Mouse (Mus musculus): ENCODE results near the gene Rab3gap2. TPM values are rescaled to one million over a fixed set of nuclear protein-coding genes. Genes with fewer than 3 reads are reported as not detected.

The Rab3gap2 gene
- polyA plus RNA-seq, 1 experiment from 2014 or later, result 21.2 TPM

- WGBS, result 85% methylated on average over 4 of the region's 4 CpGs
- Histone ChIP-seq H3K27me3 (ENCODE audit: control insufficient read depth, insufficient read depth, low read length) (no peaks in the 10 kb centered on the region), H3K9me3 (replicated peaks; ENCODE audit: control insufficient read depth, low read length) (no peaks in the 10 kb centered on the region), H3K4me3 (ENCODE audit: low read depth, low read length) (no peak overlapping the region), H3K36me3 (replicated peaks; ENCODE audit: control insufficient read depth, insufficient read depth, low read depth, low read length) (peaks cover 2% of the 10 kb centered on the region), H3K9ac (replicated peaks; ENCODE audit: low read length) (no peak overlapping the region), H3K4me1 (ENCODE audit: control insufficient read depth, insufficient read depth, low read length) (no peaks in the 10 kb centered on the region), H3K27ac (replicated peaks; ENCODE audit: low read depth, low read length) (no peak overlapping the region), H3K4me2 (ENCODE audit: low read depth, low read length) (no peak overlapping the region)
- DNase-seq (ENCODE audit: low spot score) (no peak), ATAC-seq (replicated peaks; ENCODE audit: insufficient number of reproducible peaks, low FRiP score, low TSS enrichment, low read depth) (no peak)
Measured at GRCm38 (mm10) chr1:185285171-185285570, 81.3 kb downstream of the Rab3gap2 start.

GRCm38 (mm10) chr1:185287066-185287465 lies 83.1 kb downstream of the Rab3gap2 start:
- ATAC-seq (replicated peaks; ENCODE audit: insufficient number of reproducible peaks, low FRiP score, low TSS enrichment, low read depth) (no peak), DNase-seq (ENCODE audit: low spot score) (no peak)
- Histone ChIP-seq H3K27ac (replicated peaks; ENCODE audit: low read depth, low read length) (no peak overlapping the region), H3K4me3 (ENCODE audit: low read depth, low read length) (no peak overlapping the region), H3K4me1 (ENCODE audit: control insufficient read depth, insufficient read depth, low read length) (no peaks in the 10 kb centered on the region), H3K4me2 (ENCODE audit: low read depth, low read length) (no peak overlapping the region), H3K27me3 (ENCODE audit: control insufficient read depth, insufficient read depth, low read length) (no peaks in the 10 kb centered on the region), H3K9ac (replicated peaks; ENCODE audit: low read length) (no peak overlapping the region), H3K36me3 (replicated peaks; ENCODE audit: control insufficient read depth, insufficient read depth, low read depth, low read length) (peaks cover 5% of the 10 kb centered on the region), H3K9me3 (replicated peaks; ENCODE audit: control insufficient read depth, low read length) (no peaks in the 10 kb centered on the region)
- 93% methylated on average over 20 of the region's 20 CpGs for WGBS

DNA sequence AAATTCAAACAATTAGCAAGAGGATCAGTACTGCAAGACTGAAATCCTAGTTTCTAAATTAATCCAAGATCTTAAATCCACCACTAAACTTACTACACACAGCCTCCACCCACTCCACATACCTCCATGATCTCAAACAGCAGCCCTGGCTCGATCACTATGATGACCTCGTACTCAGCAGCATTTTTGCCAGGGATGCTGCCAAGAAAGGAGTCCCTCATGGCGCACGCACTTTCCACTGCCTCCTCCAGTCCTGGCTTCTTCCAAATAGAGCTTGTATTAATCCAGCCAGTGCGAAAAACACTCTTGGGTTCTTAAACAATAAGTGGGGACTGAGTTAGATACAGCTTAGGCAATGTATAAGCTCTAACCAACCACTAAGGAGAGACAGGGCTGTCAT lies 85.3 kb downstream of the Rab3gap2 start:
- H3K4me3 ChIP-seq (ENCODE audit: low read depth, low read length), result no peak overlapping the region
- H3K36me3 ChIP-seq (replicated peaks; ENCODE audit: control insufficient read depth, insufficient read depth, low read depth, low read length), result peaks cover 3% of the 10 kb centered on the region
- H3K4me2 ChIP-seq (ENCODE audit: low read depth, low read length), result no peak overlapping the region
- 88% methylated on average over 5 of the region's 5 CpGs for WGBS
- no peak overlapping the region for H3K9ac ChIP-seq (replicated peaks; ENCODE audit: low read length)
- no peaks in the 10 kb centered on the region for H3K27me3 ChIP-seq (ENCODE audit: control insufficient read depth, insufficient read depth, low read length)
- no peak overlapping the region for H3K27ac ChIP-seq (replicated peaks; ENCODE audit: low read depth, low read length)
- no peaks in the 10 kb centered on the region for H3K9me3 ChIP-seq (replicated peaks; ENCODE audit: control insufficient read depth, low read length)
- DNase-seq (ENCODE audit: low spot score) (no peak), ATAC-seq (replicated peaks; ENCODE audit: insufficient number of reproducible peaks, low FRiP score, low TSS enrichment, low read depth) (no peak)
- no peaks in the 10 kb centered on the region for H3K4me1 ChIP-seq (ENCODE audit: control insufficient read depth, insufficient read depth, low read length)

- Histone ChIP-seq H3K4me3 (ENCODE audit: low read depth, low read length) (no peak overlapping the region), H3K27ac (replicated peaks; ENCODE audit: low read depth, low read length) (no peak overlapping the region), H3K4me1 (ENCODE audit: control insufficient read depth, insufficient read depth, low read length) (no peaks in the 10 kb centered on the region), H3K27me3 (ENCODE audit: control insufficient read depth, insufficient read depth, low read length) (no peaks in the 10 kb centered on the region), H3K36me3 (replicated peaks; ENCODE audit: control insufficient read depth, insufficient read depth, low read depth, low read length) (peaks cover 3% of the 10 kb centered on the region), H3K9me3 (replicated peaks; ENCODE audit: control insufficient read depth, low read length) (no peaks in the 10 kb centered on the region), H3K9ac (replicated peaks; ENCODE audit: low read length) (no peak overlapping the region), H3K4me2 (ENCODE audit: low read depth, low read length) (no peak overlapping the region)
- ATAC-seq (replicated peaks; ENCODE audit: insufficient number of reproducible peaks, low FRiP score, low TSS enrichment, low read depth), result no peak
- 84% methylated on average over 4 of the region's 4 CpGs for WGBS
- DNase-seq (ENCODE audit: low spot score), result no peak
Measured at GRCm38 (mm10) chr1:185291336-185291735, 87.4 kb downstream of the Rab3gap2 start.

DNA sequence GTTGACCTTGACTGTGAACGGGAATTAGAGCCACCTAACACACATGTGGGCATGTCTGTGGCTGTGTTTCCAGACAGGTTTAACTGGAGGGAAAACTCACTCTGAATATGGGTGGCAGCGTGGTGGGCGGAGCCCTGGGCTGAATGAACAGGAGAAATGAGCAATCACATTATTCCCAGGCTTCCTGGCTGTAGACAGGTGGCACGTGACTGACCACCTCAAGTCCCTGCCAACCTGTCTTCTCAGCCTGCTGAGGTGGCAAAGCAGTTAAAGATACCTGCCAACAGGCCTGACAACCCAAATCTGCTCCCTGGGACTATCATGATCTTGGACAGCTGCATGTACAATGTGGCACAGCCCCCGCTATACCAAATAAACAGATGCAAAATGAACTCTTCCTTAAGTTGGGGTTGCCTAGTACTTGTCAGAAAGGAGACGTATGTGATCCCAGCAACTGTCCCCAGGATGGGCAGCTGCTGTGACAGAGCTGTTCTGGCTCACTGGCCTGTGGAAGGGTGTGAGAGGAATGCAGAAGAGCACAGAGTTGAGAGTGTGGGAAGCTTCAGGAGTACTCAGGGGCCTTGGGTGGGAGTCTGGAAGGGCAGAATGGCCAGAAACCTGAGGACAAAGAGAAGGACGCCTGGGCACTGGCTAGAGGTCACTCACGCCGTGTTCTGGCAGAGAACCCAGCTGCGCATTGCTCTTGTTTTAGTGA lies 88.9 kb downstream of the Rab3gap2 start:
- Histone ChIP-seq H3K27me3 (ENCODE audit: control insufficient read depth, insufficient read depth, low read length) (no peaks in the 10 kb centered on the region), H3K4me2 (ENCODE audit: low read depth, low read length) (no peak overlapping the region), H3K4me1 (ENCODE audit: control insufficient read depth, insufficient read depth, low read length) (no peaks in the 10 kb centered on the region), H3K36me3 (replicated peaks; ENCODE audit: control insufficient read depth, insufficient read depth, low read depth, low read length) (peaks cover 3% of the 10 kb centered on the region), H3K9ac (replicated peaks; ENCODE audit: low read length) (no peak overlapping the region), H3K27ac (replicated peaks; ENCODE audit: low read depth, low read length) (no peak overlapping the region), H3K4me3 (ENCODE audit: low read depth, low read length) (no peak overlapping the region), H3K9me3 (replicated peaks; ENCODE audit: control insufficient read depth, low read length) (no peaks in the 10 kb centered on the region)
- WGBS, result 92% methylated on average over 10 of the region's 10 CpGs
- DNase-seq (ENCODE audit: low spot score) (no peak), ATAC-seq (replicated peaks; ENCODE audit: insufficient number of reproducible peaks, low FRiP score, low TSS enrichment, low read depth) (no peak)

- ATAC-seq (replicated peaks; ENCODE audit: insufficient number of reproducible peaks, low FRiP score, low TSS enrichment, low read depth), result no peak
- no peak overlapping the region for H3K27ac ChIP-seq (replicated peaks; ENCODE audit: low read depth, low read length)
- H3K4me3 ChIP-seq (ENCODE audit: low read depth, low read length), result no peak overlapping the region
- WGBS, result 91% methylated on average over 7 of the region's 7 CpGs
- no peaks in the 10 kb centered on the region for H3K27me3 ChIP-seq (ENCODE audit: control insufficient read depth, insufficient read depth, low read length)
- no peak overlapping the region for H3K9ac ChIP-seq (replicated peaks; ENCODE audit: low read length)
- H3K36me3 ChIP-seq (replicated peaks; ENCODE audit: control insufficient read depth, insufficient read depth, low read depth, low read length), result no peaks in the 10 kb centered on the region; the same call in none of the 2 replicates
- no peak overlapping the region for H3K4me2 ChIP-seq (ENCODE audit: low read depth, low read length)
- DNase-seq (ENCODE audit: low spot score), result no peak
- no peaks in the 10 kb centered on the region for H3K9me3 ChIP-seq (replicated peaks; ENCODE audit: control insufficient read depth, low read length)
- H3K4me1 ChIP-seq (ENCODE audit: control insufficient read depth, insufficient read depth, low read length), result no peaks in the 10 kb centered on the region
Measured at GRCm38 (mm10) chr1:185296850-185297249, 92.9 kb downstream of the Rab3gap2 start.

DNA sequence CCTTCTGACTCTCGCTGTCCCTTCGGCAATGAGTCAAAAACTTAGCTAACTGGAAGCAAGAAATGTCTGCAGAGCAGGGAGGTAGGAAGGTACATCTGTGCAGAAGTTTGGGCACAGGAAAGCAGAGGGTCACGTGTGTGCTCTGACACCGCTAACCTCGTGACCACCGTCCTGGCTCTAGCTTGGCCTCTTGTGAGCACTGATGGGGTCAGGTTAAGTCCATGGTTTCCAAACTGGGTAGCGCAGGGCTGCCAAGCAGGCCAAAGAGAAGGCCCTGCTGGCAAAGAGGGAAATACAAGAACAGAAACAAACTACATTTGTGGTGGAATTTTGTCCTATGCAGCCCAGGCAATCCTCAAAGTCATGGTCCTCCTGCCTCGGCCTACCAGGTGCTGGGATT lies 94.6 kb downstream of the Rab3gap2 start:
- no peak for DNase-seq (ENCODE audit: low spot score)
- no peak for ATAC-seq (replicated peaks; ENCODE audit: insufficient number of reproducible peaks, low FRiP score, low TSS enrichment, low read depth)
- Histone ChIP-seq H3K9ac (replicated peaks; ENCODE audit: low read length) (no peak overlapping the region), H3K4me1 (ENCODE audit: control insufficient read depth, insufficient read depth, low read length) (no peaks in the 10 kb centered on the region), H3K27ac (replicated peaks; ENCODE audit: low read depth, low read length) (no peak overlapping the region), H3K9me3 (replicated peaks; ENCODE audit: control insufficient read depth, low read length) (no peaks in the 10 kb centered on the region), H3K27me3 (ENCODE audit: control insufficient read depth, insufficient read depth, low read length) (no peaks in the 10 kb centered on the region), H3K36me3 (replicated peaks; ENCODE audit: control insufficient read depth, insufficient read depth, low read depth, low read length) (no peaks in the 10 kb centered on the region; the same call in none of the 2 replicates), H3K4me3 (ENCODE audit: low read depth, low read length) (no peak overlapping the region), H3K4me2 (ENCODE audit: low read depth, low read length) (no peak overlapping the region)
- 93% methylated on average over 8 of the region's 8 CpGs for WGBS

GRCm38 (mm10) chr1:185302816-185303215 lies 98.9 kb downstream of the Rab3gap2 start:
- H3K27ac ChIP-seq (replicated peaks; ENCODE audit: low read depth, low read length), result no peak overlapping the region
- no peak overlapping the region for H3K4me3 ChIP-seq (ENCODE audit: low read depth, low read length)
- no peak overlapping the region for H3K9ac ChIP-seq (replicated peaks; ENCODE audit: low read length)
- DNase-seq (ENCODE audit: low spot score), result no peak
- H3K4me1 ChIP-seq (ENCODE audit: control insufficient read depth, insufficient read depth, low read length), result no peaks in the 10 kb centered on the region
- WGBS, result 90% methylated on average over 6 of the region's 6 CpGs
- H3K4me2 ChIP-seq (ENCODE audit: low read depth, low read length), result no peak overlapping the region
- no peaks in the 10 kb centered on the region for H3K27me3 ChIP-seq (ENCODE audit: control insufficient read depth, insufficient read depth, low read length)
- no peak for ATAC-seq (replicated peaks; ENCODE audit: insufficient number of reproducible peaks, low FRiP score, low TSS enrichment, low read depth)
- no peaks in the 10 kb centered on the region; the same call in none of the 2 replicates for H3K36me3 ChIP-seq (replicated peaks; ENCODE audit: control insufficient read depth, insufficient read depth, low read depth, low read length)
- H3K9me3 ChIP-seq (replicated peaks; ENCODE audit: control insufficient read depth, low read length), result no peaks in the 10 kb centered on the region

Data from embryonic facial prominence, embryonic 11.5 days (tissue).